Mouse (Mus musculus): ENCODE measurements around the gene Slc41a3. TPM values are rescaled to one million over a fixed set of nuclear protein-coding genes. Genes with fewer than 3 reads are reported as not detected.

The Slc41a3 gene
- polyA plus RNA-seq, 1 experiment from 2014 or later: 6.9 TPM

- Histone ChIP-seq H3K4me3 (replicated peaks; ENCODE audit: low read length) (peak overlapping the region; percentile 54), H3K36me3 (replicated peaks; ENCODE audit: control insufficient read depth, insufficient read depth) (no peaks in the 10 kb centered on the region), H3K9me3 (ENCODE audit: control insufficient read depth, low read length) (no peaks in the 10 kb centered on the region), H3K27me3 (ENCODE audit: control insufficient read depth, insufficient read depth, low read length) (no peaks in the 10 kb centered on the region), H3K9ac (peak overlapping the region; percentile 64), H3K4me1 (replicated peaks; ENCODE audit: control insufficient read depth, insufficient read depth, low read length) (peaks cover 11% of the 10 kb centered on the region; the same call in 1 of the 2 replicates), H3K4me2 (replicated peaks) (peak overlapping the region; percentile 79), H3K27ac (no peak overlapping the region)
- WGBS: 22% methylated on average over 5 of the region's 5 CpGs
- DNase-seq (ENCODE audit: low spot score) (no peak), ATAC-seq (ENCODE audit: low FRiP score) (no peak)
Observed at GRCm38 (mm10) chr6:90605298-90605665, 757 bp downstream of the Slc41a3 start.

- Histone ChIP-seq H3K27ac (no peak overlapping the region), H3K4me1 (replicated peaks; ENCODE audit: control insufficient read depth, insufficient read depth, low read length) (peaks cover 11% of the 10 kb centered on the region; the same call in 1 of the 2 replicates), H3K4me3 (replicated peaks; ENCODE audit: low read length) (no peak overlapping the region), H3K36me3 (replicated peaks; ENCODE audit: control insufficient read depth, insufficient read depth) (no peaks in the 10 kb centered on the region), H3K9me3 (ENCODE audit: control insufficient read depth, low read length) (no peaks in the 10 kb centered on the region), H3K4me2 (replicated peaks) (0 out of 2 replicates have a peak overlapping the region, but pooled peaks have one; percentile 5), H3K9ac (no peak overlapping the region), H3K27me3 (ENCODE audit: control insufficient read depth, insufficient read depth, low read length) (no peaks in the 10 kb centered on the region)
- ATAC-seq (ENCODE audit: low FRiP score) (no peak), DNase-seq (ENCODE audit: low spot score) (peak; percentile 84)
- WGBS: 28% methylated on average over 7 of the region's 7 CpGs
Observed at GRCm38 (mm10) chr6:90606538-90606937, 2.0 kb downstream of the Slc41a3 start.

- Histone ChIP-seq H3K27me3 (ENCODE audit: control insufficient read depth, insufficient read depth, low read length) (no peaks in the 10 kb centered on the region), H3K4me1 (replicated peaks; ENCODE audit: control insufficient read depth, insufficient read depth, low read length) (peaks cover 11% of the 10 kb centered on the region; the same call in 1 of the 2 replicates), H3K36me3 (replicated peaks; ENCODE audit: control insufficient read depth, insufficient read depth) (no peaks in the 10 kb centered on the region), H3K4me2 (replicated peaks) (no peak overlapping the region), H3K9me3 (ENCODE audit: control insufficient read depth, low read length) (no peaks in the 10 kb centered on the region), H3K27ac (no peak overlapping the region), H3K9ac (no peak overlapping the region), H3K4me3 (replicated peaks; ENCODE audit: low read length) (no peak overlapping the region)
- DNase-seq (ENCODE audit: low spot score) (peak; percentile 76), ATAC-seq (ENCODE audit: low FRiP score) (no peak)
- WGBS: 14% methylated on average over 5 of the region's 5 CpGs
Observed at GRCm38 (mm10) chr6:90607196-90607595, 2.7 kb downstream of the Slc41a3 start.

GRCm38 (mm10) chr6:90608186-90608585 is 3.7 kb downstream of the Slc41a3 start:
- ATAC-seq (ENCODE audit: low FRiP score) (no peak), DNase-seq (ENCODE audit: low spot score) (no peak)
- Histone ChIP-seq H3K9me3 (ENCODE audit: control insufficient read depth, low read length) (no peaks in the 10 kb centered on the region), H3K4me2 (replicated peaks) (no peak overlapping the region), H3K36me3 (replicated peaks; ENCODE audit: control insufficient read depth, insufficient read depth) (no peaks in the 10 kb centered on the region), H3K27me3 (ENCODE audit: control insufficient read depth, insufficient read depth, low read length) (no peaks in the 10 kb centered on the region), H3K4me1 (replicated peaks; ENCODE audit: control insufficient read depth, insufficient read depth, low read length) (peaks cover 11% of the 10 kb centered on the region; the same call in 1 of the 2 replicates), H3K9ac (no peak overlapping the region), H3K27ac (no peak overlapping the region), H3K4me3 (replicated peaks; ENCODE audit: low read length) (no peak overlapping the region)
- WGBS: 73% methylated on average over 6 of the region's 6 CpGs

GRCm38 (mm10) chr6:90610248-90610647 is 5.7 kb downstream of the Slc41a3 start:
- DNase-seq (ENCODE audit: low spot score) (no peak), ATAC-seq (ENCODE audit: low FRiP score) (no peak)
- no peak overlapping the region for H3K4me2 ChIP-seq (replicated peaks)
- H3K4me3 ChIP-seq (replicated peaks; ENCODE audit: low read length): no peak overlapping the region
- H3K27me3 ChIP-seq (ENCODE audit: control insufficient read depth, insufficient read depth, low read length): no peaks in the 10 kb centered on the region
- H3K27ac ChIP-seq: no peak overlapping the region
- H3K9me3 ChIP-seq (ENCODE audit: control insufficient read depth, low read length): no peaks in the 10 kb centered on the region
- H3K9ac ChIP-seq: no peak overlapping the region
- no peaks in the 10 kb centered on the region for H3K36me3 ChIP-seq (replicated peaks; ENCODE audit: control insufficient read depth, insufficient read depth)
- H3K4me1 ChIP-seq (replicated peaks; ENCODE audit: control insufficient read depth, insufficient read depth, low read length): 0 out of 2 replicates have a peak, but pooled peaks cover 4% of the 10 kb centered on the region
- WGBS: 95% methylated on average over 5 of the region's 5 CpGs

- Histone ChIP-seq H3K9ac (no peak overlapping the region), H3K4me1 (replicated peaks; ENCODE audit: control insufficient read depth, insufficient read depth, low read length) (no peaks in the 10 kb centered on the region), H3K27ac (no peak overlapping the region), H3K4me2 (replicated peaks) (no peak overlapping the region), H3K4me3 (replicated peaks; ENCODE audit: low read length) (no peak overlapping the region), H3K36me3 (replicated peaks; ENCODE audit: control insufficient read depth, insufficient read depth) (no peaks in the 10 kb centered on the region), H3K27me3 (ENCODE audit: control insufficient read depth, insufficient read depth, low read length) (no peaks in the 10 kb centered on the region), H3K9me3 (ENCODE audit: control insufficient read depth, low read length) (no peaks in the 10 kb centered on the region)
- ATAC-seq (ENCODE audit: low FRiP score) (no peak), DNase-seq (ENCODE audit: low spot score) (no peak)
- WGBS: 87% methylated on average over 8 of the region's 8 CpGs
Observed at GRCm38 (mm10) chr6:90613277-90613676, 8.8 kb downstream of the Slc41a3 start.

GRCm38 (mm10) chr6:90615362-90615761 is 10.8 kb downstream of the Slc41a3 start:
- ATAC-seq (ENCODE audit: low FRiP score): no peak
- WGBS: 70% methylated on average over 7 of the region's 7 CpGs
- DNase-seq (ENCODE audit: low spot score): no peak
- H3K4me1 ChIP-seq (replicated peaks; ENCODE audit: control insufficient read depth, insufficient read depth, low read length): no peaks in the 10 kb centered on the region
- no peaks in the 10 kb centered on the region for H3K36me3 ChIP-seq (replicated peaks; ENCODE audit: control insufficient read depth, insufficient read depth)
- no peak overlapping the region for H3K27ac ChIP-seq
- H3K27me3 ChIP-seq (ENCODE audit: control insufficient read depth, insufficient read depth, low read length): no peaks in the 10 kb centered on the region
- H3K4me3 ChIP-seq (replicated peaks; ENCODE audit: low read length): no peak overlapping the region
- H3K9me3 ChIP-seq (ENCODE audit: control insufficient read depth, low read length): no peaks in the 10 kb centered on the region
- no peak overlapping the region for H3K9ac ChIP-seq
- no peak overlapping the region for H3K4me2 ChIP-seq (replicated peaks)

- H3K27me3 ChIP-seq (ENCODE audit: control insufficient read depth, insufficient read depth, low read length): no peaks in the 10 kb centered on the region
- no peaks in the 10 kb centered on the region for H3K4me1 ChIP-seq (replicated peaks; ENCODE audit: control insufficient read depth, insufficient read depth, low read length)
- no peak overlapping the region for H3K9ac ChIP-seq
- no peak overlapping the region for H3K4me3 ChIP-seq (replicated peaks; ENCODE audit: low read length)
- no peaks in the 10 kb centered on the region for H3K36me3 ChIP-seq (replicated peaks; ENCODE audit: control insufficient read depth, insufficient read depth)
- DNase-seq (ENCODE audit: low spot score): no peak
- no peak overlapping the region for H3K27ac ChIP-seq
- no peaks in the 10 kb centered on the region for H3K9me3 ChIP-seq (ENCODE audit: control insufficient read depth, low read length)
- 77% methylated on average over 6 of the region's 6 CpGs for WGBS
- no peak overlapping the region for H3K4me2 ChIP-seq (replicated peaks)
- no peak for ATAC-seq (ENCODE audit: low FRiP score)
Observed at GRCm38 (mm10) chr6:90615991-90616390, 11.5 kb downstream of the Slc41a3 start.

- H3K4me3 ChIP-seq (replicated peaks; ENCODE audit: low read length): no peak overlapping the region
- no peak overlapping the region for H3K4me2 ChIP-seq (replicated peaks)
- no peaks in the 10 kb centered on the region for H3K36me3 ChIP-seq (replicated peaks; ENCODE audit: control insufficient read depth, insufficient read depth)
- ATAC-seq (ENCODE audit: low FRiP score) (no peak), DNase-seq (ENCODE audit: low spot score) (no peak)
- H3K9ac ChIP-seq: no peak overlapping the region
- H3K27ac ChIP-seq: no peak overlapping the region
- no peaks in the 10 kb centered on the region for H3K4me1 ChIP-seq (replicated peaks; ENCODE audit: control insufficient read depth, insufficient read depth, low read length)
- no peaks in the 10 kb centered on the region for H3K27me3 ChIP-seq (ENCODE audit: control insufficient read depth, insufficient read depth, low read length)
- H3K9me3 ChIP-seq (ENCODE audit: control insufficient read depth, low read length): no peaks in the 10 kb centered on the region
- WGBS: 83% methylated on average over 6 of the region's 6 CpGs
Observed at GRCm38 (mm10) chr6:90616481-90616880, 12.0 kb downstream of the Slc41a3 start.

- H3K27ac ChIP-seq: no peak overlapping the region
- H3K9ac ChIP-seq: no peak overlapping the region
- no peak overlapping the region for H3K4me2 ChIP-seq (replicated peaks)
- H3K9me3 ChIP-seq (ENCODE audit: control insufficient read depth, low read length): no peaks in the 10 kb centered on the region
- H3K4me3 ChIP-seq (replicated peaks; ENCODE audit: low read length): no peak overlapping the region
- no peaks in the 10 kb centered on the region for H3K36me3 ChIP-seq (replicated peaks; ENCODE audit: control insufficient read depth, insufficient read depth)
- WGBS: 79% methylated on average over 4 of the region's 4 CpGs
- H3K27me3 ChIP-seq (ENCODE audit: control insufficient read depth, insufficient read depth, low read length): no peaks in the 10 kb centered on the region
- DNase-seq (ENCODE audit: low spot score): no peak
- 0 out of 2 replicates have a peak, but pooled peaks cover 3% of the 10 kb centered on the region for H3K4me1 ChIP-seq (replicated peaks; ENCODE audit: control insufficient read depth, insufficient read depth, low read length)
- ATAC-seq (ENCODE audit: low FRiP score): no peak
Observed at GRCm38 (mm10) chr6:90618274-90618673, 13.7 kb downstream of the Slc41a3 start.

Data from hindbrain, embryonic 14.5 days (tissue).